Mouse (Mus musculus) urinary bladder, adult 18-20 months (tissue): Measurements from ENCODE around the gene Zbtb8a.
A peak's percentile ranks its signal among the peaks of the same experiment; 100 is the strongest.

Source experiments
- DNase-seq, 2 experiments: peaks; one replicate each; pipeline ENCODE4 v3.0.0; 2022; ENCODE audit warnings: low spot score in 2 of 2, mixed read lengths in 2 of 2

The Zbtb8a gene

GRCm38 (mm10) chr4:129335216-129336074 is 42.5 kb downstream of the Zbtb8a start, which contains the start of the genes Rbbp4 and Zbtb8os:
Gene Rbbp4, minus strand, starts transcription at chr4:129335370.
Gene Zbtb8os, plus strand, starts transcription at chr4:129335695.
- DNase-seq = peak; percentile 90 to 94

GRCm38 (mm10) chr4:129334677-129335215 is 43.2 kb downstream of the Zbtb8a start:
- peak in 1 of 2 experiments; percentile 37 for DNase-seq

GRCm38 (mm10) chr4:129332846-129333245 is 45.1 kb downstream of the Zbtb8a start:
- DNase-seq = no peak

GRCm38 (mm10) chr4:129326191-129326590 is 51.7 kb downstream of the Zbtb8a start:
- no peak for DNase-seq

GRCm38 (mm10) chr4:129324756-129325155 is 53.2 kb downstream of the Zbtb8a start:
- peak in 1 of 2 experiments; percentile 28 for DNase-seq

GRCm38 (mm10) chr4:129323491-129323890 is 54.4 kb downstream of the Zbtb8a start:
- DNase-seq = no peak

- DNase-seq = no peak
Observed at GRCm38 (mm10) chr4:129322042-129322441, 55.9 kb downstream of the Zbtb8a start.

- no peak for DNase-seq
Observed at GRCm38 (mm10) chr4:129320876-129321275, 57.0 kb downstream of the Zbtb8a start.

GRCm38 (mm10) chr4:129313886-129314285 is 64.0 kb downstream of the Zbtb8a start:
- DNase-seq = no peak

GRCm38 (mm10) chr4:129307936-129308335 is 70.0 kb downstream of the Zbtb8a start:
- DNase-seq = no peak

GRCm38 (mm10) chr4:129304306-129304705 is 73.6 kb downstream of the Zbtb8a start:
- DNase-seq = no peak

GRCm38 (mm10) chr4:129303816-129304215 is 74.1 kb downstream of the Zbtb8a start:
- no peak for DNase-seq
